Comparison of ENCODE assay signal across 12 mouse cellular contexts in the genomic region with DNA sequence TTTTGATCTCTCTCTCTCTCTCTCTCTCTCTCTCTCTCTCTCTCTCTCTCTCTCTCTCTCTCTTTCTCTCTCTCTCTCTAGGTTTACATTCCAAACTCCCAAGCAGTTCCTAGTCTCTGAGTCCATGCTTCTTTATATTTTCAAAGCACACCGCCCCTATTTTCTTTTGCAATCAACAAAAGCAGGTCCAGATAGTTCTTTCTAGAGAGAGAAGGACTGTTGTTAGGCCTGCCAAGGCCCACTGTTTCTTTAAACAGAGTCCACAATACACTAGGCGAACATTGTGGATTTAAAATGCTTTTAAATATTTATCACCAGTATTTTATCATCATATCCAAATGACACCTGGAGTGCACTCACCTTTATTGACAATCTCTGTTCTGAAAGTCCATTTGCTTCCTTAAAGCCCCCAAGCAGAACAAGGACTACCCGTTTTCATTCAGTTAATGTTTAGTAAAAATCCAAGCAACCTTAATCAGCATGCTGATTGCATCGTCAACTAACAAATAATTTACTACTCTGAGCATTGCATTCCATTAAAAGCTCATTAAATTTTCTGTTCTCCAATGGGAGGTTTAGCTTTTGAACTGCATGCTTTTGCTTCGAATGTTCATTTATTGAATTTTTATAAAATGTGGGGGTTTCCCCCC.
DNase-seq lines count a peak whose midpoint lies in the region; ATAC-seq lines count a peak whose summit lies in the region.
"Had no signal": no experiment of that assay in that cellular context is flagged by ENCODE, and none has a peak within 500 bp of the region (broad histone marks: within the 10 kb centered on the region; RNA-seq: fewer than 3 reads in every experiment).

No protein-coding gene starts in this region.

- peaks cover 70% of the 10 kb centered on the region for H3K4me1 ChIP-seq in forebrain, embryonic 12.5 days
- peaks cover 27% of the 10 kb centered on the region for H3K4me1 ChIP-seq in hindbrain, embryonic 16.5 days (ENCODE audit: control insufficient read depth, insufficient read depth, low read depth, low read length)
- peaks cover 35% of the 10 kb centered on the region for H3K4me1 ChIP-seq in neural tube, embryonic 12.5 days
- H3K4me1 ChIP-seq in intestine, embryonic 16.5 days (ENCODE audit: control insufficient read depth, insufficient read depth, low read length): no peaks in the 10 kb centered on the region
- H3K4me1 ChIP-seq: liver, embryonic 13.5 days; stomach, embryonic 15.5 days had no signal

- H3K27ac ChIP-seq in forebrain, embryonic 12.5 days: peak overlapping the region; percentile 96
- H3K27ac ChIP-seq in hindbrain, embryonic 16.5 days (ENCODE audit: low read depth, low read length): peak overlapping the region; percentile 80
- peak overlapping the region; percentile 84 for H3K27ac ChIP-seq in neural tube, embryonic 12.5 days
- no peak overlapping the region for H3K27ac ChIP-seq in intestine, embryonic 16.5 days (ENCODE audit: low read length)
- H3K27ac ChIP-seq: liver, embryonic 13.5 days; stomach, embryonic 15.5 days had no signal

- peak overlapping the region; percentile 27 for H3K4me2 ChIP-seq in forebrain, embryonic 12.5 days
- peak overlapping the region; percentile 46 for H3K4me2 ChIP-seq in hindbrain, embryonic 16.5 days (ENCODE audit: low read length)
- H3K4me2 ChIP-seq in neural tube, embryonic 12.5 days (replicated peaks): peak overlapping the region; percentile 50
- no peak overlapping the region for H3K4me2 ChIP-seq in intestine, embryonic 16.5 days (ENCODE audit: low read depth, low read length)
- H3K4me2 ChIP-seq: liver, embryonic 13.5 days; stomach, embryonic 15.5 days had no signal

- ATAC-seq in forebrain, embryonic 12.5 days (ENCODE audit: low FRiP score): no peak
- no peak for ATAC-seq in hindbrain, embryonic 16.5 days
- ATAC-seq in neural tube, embryonic 12.5 days (ENCODE audit: low FRiP score, low read depth): no peak
- no peak for ATAC-seq in intestine, embryonic 16.5 days

- no peaks in the 10 kb centered on the region for H3K36me3 ChIP-seq in forebrain, embryonic 12.5 days (replicated peaks)
- no peaks in the 10 kb centered on the region for H3K36me3 ChIP-seq in hindbrain, embryonic 16.5 days (ENCODE audit: control insufficient read depth, insufficient read depth, low read length)
- H3K36me3 ChIP-seq in neural tube, embryonic 12.5 days: no peaks in the 10 kb centered on the region
- no peaks in the 10 kb centered on the region for H3K36me3 ChIP-seq in intestine, embryonic 16.5 days (ENCODE audit: control insufficient read depth, insufficient read depth, low read length)
- H3K36me3 ChIP-seq: liver, embryonic 13.5 days; stomach, embryonic 15.5 days had no signal

- DNase-seq in kidney, adult 9 months: peak; percentile 32
- DNase-seq in kidney, adult 18-20 months: no peak
- no peak for DNase-seq in testis, postnatal 10 days (ENCODE audit: low spot score)
- DNase-seq in gastrocnemius, postnatal 14 days: no peak
- DNase-seq: embryo, embryonic 11 days; liver, embryonic 13.5 days; lung, postnatal 4 days had no signal

- peak overlapping the region; percentile 38; the same call in 1 of the 2 replicates for H3K9ac ChIP-seq in forebrain, embryonic 12.5 days
- peak overlapping the region; percentile 33 for H3K9ac ChIP-seq in hindbrain, embryonic 16.5 days (ENCODE audit: low read depth, low read length)
- peak overlapping the region; percentile 64 for H3K9ac ChIP-seq in neural tube, embryonic 12.5 days
- H3K9ac ChIP-seq in intestine, embryonic 16.5 days (ENCODE audit: low read depth, low read length): no peak overlapping the region
- H3K9ac ChIP-seq: liver, embryonic 13.5 days; stomach, embryonic 15.5 days had no signal

- 17% methylated on average over 5 of the region's 5 CpGs for WGBS in forebrain, embryonic 12.5 days
- 21% methylated on average over 5 of the region's 5 CpGs for WGBS in hindbrain, embryonic 16.5 days
- WGBS in neural tube, embryonic 12.5 days: 26% methylated on average over 5 of the region's 5 CpGs
- WGBS in intestine, embryonic 16.5 days: 43% methylated on average over 5 of the region's 5 CpGs

- no peaks in the 10 kb centered on the region for H3K27me3 ChIP-seq in forebrain, embryonic 12.5 days
- H3K27me3 ChIP-seq in hindbrain, embryonic 16.5 days (replicated peaks; ENCODE audit: control insufficient read depth, insufficient read depth, low read length): no peaks in the 10 kb centered on the region
- no peaks in the 10 kb centered on the region for H3K27me3 ChIP-seq in neural tube, embryonic 12.5 days (replicated peaks)
- 0 out of 2 replicates have a peak, but pooled peaks cover 3% of the 10 kb centered on the region for H3K27me3 ChIP-seq in intestine, embryonic 16.5 days (replicated peaks; ENCODE audit: control insufficient read depth, insufficient read depth, low read length)
- H3K27me3 ChIP-seq: stomach, embryonic 15.5 days had no signal

- intact Hi-C loops in gastrocnemius, postnatal 14 days (cut with DNase I; ENCODE audit: low total_unique reads): no loop called here

- no peaks in the 10 kb centered on the region for H3K9me3 ChIP-seq in forebrain, embryonic 12.5 days
- no peaks in the 10 kb centered on the region for H3K9me3 ChIP-seq in hindbrain, embryonic 16.5 days (ENCODE audit: control insufficient read depth, low read length)
- H3K9me3 ChIP-seq in neural tube, embryonic 12.5 days: no peaks in the 10 kb centered on the region
- no peaks in the 10 kb centered on the region for H3K9me3 ChIP-seq in intestine, embryonic 16.5 days (ENCODE audit: control insufficient read depth, low read length)
- H3K9me3 ChIP-seq: liver, embryonic 13.5 days; stomach, embryonic 15.5 days had no signal

- H3K4me3 ChIP-seq in forebrain, embryonic 12.5 days (replicated peaks): peak overlapping the region; percentile 18; the same call in 1 of the 2 replicates
- peak overlapping the region; percentile 28 for H3K4me3 ChIP-seq in hindbrain, embryonic 16.5 days (ENCODE audit: low read length)
- peak overlapping the region; percentile 16 for H3K4me3 ChIP-seq in neural tube, embryonic 12.5 days
- H3K4me3 ChIP-seq in intestine, embryonic 16.5 days (ENCODE audit: low read length): no peak overlapping the region
- H3K4me3 ChIP-seq: liver, embryonic 13.5 days; stomach, embryonic 15.5 days had no signal
